16 mouse cellular contexts compared by ENCODE assay signal in genomic region chr16:91593262-91593661, GRCm38 (mm10). TPM values are rescaled to one million over a fixed set of nuclear protein-coding genes. Genes with fewer than 3 reads are reported as not detected.
A peak's percentile ranks its signal among the peaks of the same experiment; 100 is the strongest.
DNase-seq lines count a peak whose midpoint lies in the region; ATAC-seq lines count a peak whose summit lies in the region.
"Had no signal": no experiment of that assay in that cellular context is flagged by ENCODE, and none has a peak within 500 bp of the region (broad histone marks: within the 10 kb centered on the region; RNA-seq: fewer than 3 reads in every experiment).

No protein-coding gene starts in this region.

- ATAC-seq in CD4-positive, CD25-positive, alpha-beta regulatory T cell, adult 4 months: no peak
- ATAC-seq: forebrain, embryonic 16.5 days had no signal

- DNase-seq in CD4-positive, CD25-positive, alpha-beta regulatory T cell, adult 2 months (ENCODE audit: low read depth, low spot score): peak; percentile 41
- peak; percentile 51 for DNase-seq in thymus, postnatal 0 days (ENCODE audit: low spot score)
- no peak for DNase-seq in thymus, adult 18-20 months
- peak; percentile 23 to 32 for DNase-seq in thymus, postnatal 10 days (ENCODE audit: low spot score in 2 of 2)
- DNase-seq in gastrocnemius, postnatal 4 days (ENCODE audit: low spot score in 2 of 2): no peak
- DNase-seq in adrenal gland, postnatal 10 days: no peak
- no peak for DNase-seq in lung, postnatal 14 days
- DNase-seq: adrenal gland, adult 8-10 months; B cell, adult 2 months; cerebellum, adult 11 months; cerebellum, adult 8-10 months; cerebellum, postnatal 14 days; embryo, embryonic 11 days; gastrocnemius, postnatal 10 days had no signal

RNA-seq across cellular contexts. Expression of gene Tmem50b, which starts 4.3 kb away (rescaled TPM):
- 10 to 100 TPM; 27.7 to 38.4 TPM for polyA plus RNA-seq in CD4-positive, CD25-positive, alpha-beta regulatory T cell, adult 4 months (2017; shearing (Covaris generic))
- polyA plus RNA-seq in thymus, postnatal 0 days (2015; fragmentation: Nextera tagmentation; extraction: Ambion mirVana): 33.9 and 38.5 TPM in 2 replicates
- 10 to 100 TPM; 12.3 to 12.8 TPM for total RNA-seq in gastrocnemius, postnatal 4 days (2021)
- 10 to 100 TPM; 33.8 to 38.3 TPM for total RNA-seq in adrenal gland, postnatal 10 days (2021)

RNA-seq across cellular contexts. Expression of gene Dnajc28, which starts 25.6 kb away (rescaled TPM):
- polyA plus RNA-seq in CD4-positive, CD25-positive, alpha-beta regulatory T cell, adult 4 months (2017; shearing (Covaris generic)): 1 to 10 TPM; 1.6 to 2.9 TPM
- 2.3 and 3.3 TPM in 2 replicates for polyA plus RNA-seq in thymus, postnatal 0 days (2015; fragmentation: Nextera tagmentation; extraction: Ambion mirVana)
- total RNA-seq in gastrocnemius, postnatal 4 days (2021): 1 to 10 TPM; 2.9 to 3.9 TPM
- total RNA-seq in adrenal gland, postnatal 10 days (2021): 10 to 100 TPM; 10.9 to 15.4 TPM

RNA-seq across cellular contexts. Expression of gene Ifngr2, which starts 46.4 kb away (rescaled TPM):
- 10 to 100 TPM; 29.9 to 35.3 TPM for polyA plus RNA-seq in CD4-positive, CD25-positive, alpha-beta regulatory T cell, adult 4 months (2017; shearing (Covaris generic))
- 38.1 and 41.6 TPM in 2 replicates for polyA plus RNA-seq in thymus, postnatal 0 days (2015; fragmentation: Nextera tagmentation; extraction: Ambion mirVana)
- 10 to 100 TPM; 47.9 to 52.5 TPM for total RNA-seq in gastrocnemius, postnatal 4 days (2021)
- 10 to 100 TPM; 27.5 to 31.9 TPM for total RNA-seq in adrenal gland, postnatal 10 days (2021)

RNA-seq across cellular contexts. Expression of gene Gart, which starts 53.5 kb away (rescaled TPM):
- polyA plus RNA-seq in CD4-positive, CD25-positive, alpha-beta regulatory T cell, adult 4 months (2017; shearing (Covaris generic)): 10 to 100 TPM; 60.1 to 96.6 TPM
- 125 and 133 TPM in 2 replicates for polyA plus RNA-seq in thymus, postnatal 0 days (2015; fragmentation: Nextera tagmentation; extraction: Ambion mirVana)
- 10 to 100 TPM; 73.3 to 83.7 TPM for total RNA-seq in gastrocnemius, postnatal 4 days (2021)
- total RNA-seq in adrenal gland, postnatal 10 days (2021): 10 to 100 TPM; 93.3 to 94.2 TPM

RNA-seq across cellular contexts. Expression of gene Son, which starts 54.0 kb away (rescaled TPM):
- 100 to 1,000 TPM; 153 to 230 TPM for polyA plus RNA-seq in CD4-positive, CD25-positive, alpha-beta regulatory T cell, adult 4 months (2017; shearing (Covaris generic))
- polyA plus RNA-seq in thymus, postnatal 0 days (2015; fragmentation: Nextera tagmentation; extraction: Ambion mirVana): 132 and 172 TPM in 2 replicates
- 100 to 1,000 TPM; 169 to 203 TPM for total RNA-seq in gastrocnemius, postnatal 4 days (2021)
- total RNA-seq in adrenal gland, postnatal 10 days (2021): 100 to 1,000 TPM; 169 to 238 TPM

Comparison
In these comparisons a context has a peak if more than half of its experiments do, and no peak if none do; other contexts are left out.
1. DNase-seq: peak in CD4-positive, CD25-positive, alpha-beta regulatory T cell, adult 2 months (single experiment), thymus, postnatal 0 days (single experiment) and thymus, postnatal 10 days (2 of 2); none in thymus, adult 18-20 months (0 of 2), gastrocnemius, postnatal 4 days (0 of 2), adrenal gland, postnatal 10 days (single experiment) and lung, postnatal 14 days (single experiment).